Mouse (Mus musculus) myocyte (in vitro differentiated cells): ENCODE measurements at regions not wholly inside any gene's neighbourhood (a gene's known extent, or its start where the extent isn't known, plus 50 kb on each side); places are given as distances from the start of the nearest gene placed in this dataset.

Experiments
- CEBPB ChIP-seq: IDR thresholded peaks from 2 replicates; pipeline ENCODE4 v1.6.1; 2011; ENCODE audit warnings: mild to moderate bottlenecking, moderate library complexity; ENCODE audit not compliant: poor library complexity, insufficient read depth, severe bottlenecking
- E2F4 ChIP-seq: IDR thresholded peaks from one replicate; pipeline ENCODE4 v1.6.1; 2011; ENCODE audit warnings: mild to moderate bottlenecking, control low read depth, moderate library complexity; ENCODE audit not compliant: insufficient read depth
- MAX ChIP-seq: IDR thresholded peaks from one replicate; pipeline ENCODE4 v1.6.1; 2011; ENCODE audit warnings: low read depth, mild to moderate bottlenecking, control low read depth
- MYOD1 ChIP-seq, 3 experiments: IDR thresholded peaks; one replicate each; pipeline ENCODE4 v1.6.1; 2011; ENCODE audit warnings: control low read depth in 2 of 3, low read depth in 2 of 3, mild to moderate bottlenecking in 2 of 3, moderate library complexity in 1 of 3; ENCODE audit not compliant: insufficient read length in 2 of 3, control insufficient read depth in 1 of 3
- MYOG ChIP-seq, 3 experiments: IDR thresholded peaks; one replicate each; pipeline ENCODE4 v1.6.1; 2011; ENCODE audit warnings: control low read depth in 2 of 3, low read depth in 2 of 3, mild to moderate bottlenecking in 2 of 3; ENCODE audit not compliant: insufficient read length in 2 of 3, control insufficient read depth in 1 of 3, insufficient read depth in 1 of 3
- POLR2A ChIP-seq: IDR thresholded peaks from one replicate; pipeline ENCODE4 v1.6.1; 2011; ENCODE audit warnings: low read depth, mild to moderate bottlenecking, control low read depth, moderate library complexity; ENCODE audit not compliant: insufficient read length
- POLR2AphosphoS2 ChIP-seq: IDR thresholded peaks from one replicate; pipeline ENCODE4 v1.6.1; 2011; ENCODE audit warnings: low read depth, control low read depth; ENCODE audit not compliant: insufficient read length
- REST ChIP-seq: IDR thresholded peaks from one replicate; pipeline ENCODE4 v1.6.1; 2011; ENCODE audit warnings: mild to moderate bottlenecking, control low read depth, moderate library complexity; ENCODE audit not compliant: insufficient read depth, insufficient read length
- SRF ChIP-seq: IDR thresholded peaks from one replicate; pipeline ENCODE4 v1.6.1; 2011; ENCODE audit warnings: low read depth; ENCODE audit not compliant: control insufficient read depth, insufficient read length
- TCF12 ChIP-seq: IDR thresholded peaks from one replicate; pipeline ENCODE4 v1.6.1; 2011; ENCODE audit warnings: mild to moderate bottlenecking, control low read depth; ENCODE audit not compliant: poor library complexity, insufficient read depth, severe bottlenecking
- TCF3 ChIP-seq: IDR thresholded peaks from one replicate; pipeline ENCODE4 v1.6.1; 2011; ENCODE audit warnings: low read depth, control low read depth; ENCODE audit not compliant: insufficient read length
- USF1 ChIP-seq: IDR thresholded peaks from one replicate; pipeline ENCODE4 v1.6.1; 2011; ENCODE audit warnings: low read depth, mild to moderate bottlenecking, control low read depth, moderate library complexity

GRCm38 (mm10) chr9:87369059-87369458 lies 113.7 kb upstream of the Cep162 start:
- TF ChIP-seq POLR2A (no peak), USF1 (no peak), MYOD1 (IDR thresholded peaks at IDR 0.05; ENCODE audit: control insufficient read depth in 1 of 3, insufficient read length in 2 of 3, low read depth in 2 of 3) (no peak), MAX (no peak), TCF12 (no peak), MYOG (IDR thresholded peaks at IDR 0.05; ENCODE audit: control insufficient read depth in 1 of 3, insufficient read depth in 1 of 3, insufficient read length in 2 of 3, low read depth in 2 of 3) (no peak), POLR2AphosphoS2 (no peak), E2F4 (no peak), SRF (no peak), CEBPB (no peak), TCF3 (no peak), REST (no peak)
